Mouse (Mus musculus): ENCODE results near the gene Rbfox3. TPM values are rescaled to one million over a fixed set of nuclear protein-coding genes. Genes with fewer than 3 reads are reported as not detected.
A peak's percentile ranks its signal among the peaks of the same experiment; 100 is the strongest.

Rbfox3 gene
- polyA plus RNA-seq, 1 experiment = 108 TPM

- DNase-seq (ENCODE audit: extremely low spot score in 1 of 2, low spot score in 1 of 2) = no peak
Measured at GRCm38 (mm10) chr11:118679736-118680410, 231.5 kb downstream of the Rbfox3 start.

GRCm38 (mm10) chr11:118678515-118679104 is 232.8 kb downstream of the Rbfox3 start:
- DNase-seq (ENCODE audit: extremely low spot score in 1 of 2, low spot score in 1 of 2) = no peak

- DNase-seq (ENCODE audit: extremely low spot score in 1 of 2, low spot score in 1 of 2) = no peak
Measured at GRCm38 (mm10) chr11:118677277-118677676, 234.1 kb downstream of the Rbfox3 start.

- DNase-seq (ENCODE audit: extremely low spot score in 1 of 2, low spot score in 1 of 2) = no peak
Measured at GRCm38 (mm10) chr11:118676364-118676763, 235.0 kb downstream of the Rbfox3 start.

GRCm38 (mm10) chr11:118671958-118672357 is 239.4 kb downstream of the Rbfox3 start:
- DNase-seq (ENCODE audit: extremely low spot score in 1 of 2, low spot score in 1 of 2) = no peak

- no peak for DNase-seq (ENCODE audit: extremely low spot score in 1 of 2, low spot score in 1 of 2)
Measured at GRCm38 (mm10) chr11:118671216-118671615, 240.2 kb downstream of the Rbfox3 start.

GRCm38 (mm10) chr11:118669820-118670219 is 241.6 kb downstream of the Rbfox3 start:
- no peak for DNase-seq (ENCODE audit: extremely low spot score in 1 of 2, low spot score in 1 of 2)

GRCm38 (mm10) chr11:118668351-118668750 is 243.0 kb downstream of the Rbfox3 start:
- DNase-seq (ENCODE audit: extremely low spot score in 1 of 2, low spot score in 1 of 2) = no peak

GRCm38 (mm10) chr11:118667946-118668345 is 243.5 kb downstream of the Rbfox3 start:
- DNase-seq (ENCODE audit: extremely low spot score in 1 of 2, low spot score in 1 of 2) = no peak

- DNase-seq (ENCODE audit: extremely low spot score in 1 of 2, low spot score in 1 of 2) = no peak
Measured at GRCm38 (mm10) chr11:118666172-118666571, 245.2 kb downstream of the Rbfox3 start.

GRCm38 (mm10) chr11:118663305-118663704 is 248.1 kb downstream of the Rbfox3 start:
- no peak for DNase-seq (ENCODE audit: extremely low spot score in 1 of 2, low spot score in 1 of 2)

- no peak for DNase-seq (ENCODE audit: extremely low spot score in 1 of 2, low spot score in 1 of 2)
Measured at GRCm38 (mm10) chr11:118659305-118659704, 252.1 kb downstream of the Rbfox3 start.

- DNase-seq (ENCODE audit: extremely low spot score in 1 of 2, low spot score in 1 of 2) = no peak
Measured at GRCm38 (mm10) chr11:118655833-118656232, 255.6 kb downstream of the Rbfox3 start.

GRCm38 (mm10) chr11:118653521-118654318 is 257.7 kb downstream of the Rbfox3 start:
- no peak for DNase-seq (ENCODE audit: extremely low spot score in 1 of 2, low spot score in 1 of 2)

GRCm38 (mm10) chr11:118652401-118653240 is 258.8 kb downstream of the Rbfox3 start:
- no peak for DNase-seq (ENCODE audit: extremely low spot score in 1 of 2, low spot score in 1 of 2)

GRCm38 (mm10) chr11:118648369-118648768 is 263.0 kb downstream of the Rbfox3 start:
- peak in 1 of 2 experiments; percentile 55 for DNase-seq (ENCODE audit: extremely low spot score in 1 of 2, low spot score in 1 of 2)

GRCm38 (mm10) chr11:118646864-118647263 is 264.5 kb downstream of the Rbfox3 start:
- no peak for DNase-seq (ENCODE audit: extremely low spot score in 1 of 2, low spot score in 1 of 2)

- no peak for DNase-seq (ENCODE audit: extremely low spot score in 1 of 2, low spot score in 1 of 2)
Measured at GRCm38 (mm10) chr11:118645158-118645557, 266.2 kb downstream of the Rbfox3 start.

- DNase-seq (ENCODE audit: extremely low spot score in 1 of 2, low spot score in 1 of 2) = no peak
Measured at GRCm38 (mm10) chr11:118640706-118641105, 270.7 kb downstream of the Rbfox3 start.

- no peak for DNase-seq (ENCODE audit: extremely low spot score in 1 of 2, low spot score in 1 of 2)
Measured at GRCm38 (mm10) chr11:118637718-118638117, 273.7 kb downstream of the Rbfox3 start.

- DNase-seq (ENCODE audit: extremely low spot score in 1 of 2, low spot score in 1 of 2) = no peak
Measured at GRCm38 (mm10) chr11:118634647-118635046, 276.8 kb downstream of the Rbfox3 start.
